Mouse (Mus musculus) C2C12 (cell line): ENCODE measurements at regions not wholly inside any gene's neighbourhood (a gene's known extent, or its start where the extent isn't known, plus 50 kb on each side); places are given as distances from the start of the nearest gene placed in this dataset. TPM values are rescaled to one million over a fixed set of nuclear protein-coding genes. Genes with fewer than 3 reads are reported as not detected.

Experiments
- H3K27me3 ChIP-seq: one replicate; pipeline ENCODE4 v1.6.1; 2011; ENCODE audit not compliant: control insufficient read depth, insufficient read depth, insufficient read length
- H3K36me3 ChIP-seq: one replicate; pipeline ENCODE4 v1.6.1; 2011; ENCODE audit not compliant: control insufficient read depth, insufficient read depth
- H3K4me3 ChIP-seq: one replicate; pipeline ENCODE4 v1.5.1; 2011; ENCODE audit warnings: mild to moderate bottlenecking, control low read depth; ENCODE audit not compliant: poor library complexity, insufficient read depth, severe bottlenecking
- H3K79me2 ChIP-seq: one replicate; pipeline ENCODE4 v1.6.1; 2011; ENCODE audit not compliant: control insufficient read depth, insufficient read depth
- H3K79me3 ChIP-seq: one replicate; pipeline ENCODE4 v1.6.1; 2011; ENCODE audit warnings: low read depth, control low read depth
- H3ac ChIP-seq: one replicate; pipeline ENCODE3; 2011; ENCODE audit warnings: low read depth; ENCODE audit not compliant: control insufficient read depth, insufficient read length
- CEBPB ChIP-seq: IDR thresholded peaks from one replicate; pipeline ENCODE4 v1.6.1; 2011; ENCODE audit warnings: low read depth, mild to moderate bottlenecking, control low read depth, moderate library complexity
- CTCF ChIP-seq: IDR thresholded peaks from one replicate; pipeline ENCODE4 v1.5.1; 2011; ENCODE audit not compliant: control insufficient read depth, insufficient read depth, insufficient read length
- FOSL1 ChIP-seq: IDR thresholded peaks from one replicate; pipeline ENCODE4 v1.8.0; 2011; ENCODE audit warnings: mild to moderate bottlenecking, low read length; ENCODE audit not compliant: poor library complexity, insufficient read depth, severe bottlenecking
- MAX ChIP-seq: IDR thresholded peaks from one replicate; pipeline ENCODE4 v1.6.1; 2011; ENCODE audit warnings: mild to moderate bottlenecking, control low read depth
- MYOD1 ChIP-seq: IDR thresholded peaks from one replicate; pipeline ENCODE4 v1.6.1; 2011; ENCODE audit warnings: low read depth; ENCODE audit not compliant: control insufficient read depth, insufficient read length
- MYOG ChIP-seq: IDR thresholded peaks from one replicate; pipeline ENCODE4 v1.6.1; 2011; ENCODE audit not compliant: control insufficient read depth, insufficient read length; ENCODE audit errors: extremely low read depth
- USF1 ChIP-seq: IDR thresholded peaks from one replicate; pipeline ENCODE4 v1.6.1; 2011; ENCODE audit warnings: low read depth, mild to moderate bottlenecking, control low read depth, moderate library complexity
- microRNA-seq: library from miRNA; unstranded; fragments of <30 nt; microRNA quantifications from one replicate; pipeline ENCODE4, GENCODE M21; 2019; ENCODE audit warnings: borderline microRNAs expressed

DNA sequence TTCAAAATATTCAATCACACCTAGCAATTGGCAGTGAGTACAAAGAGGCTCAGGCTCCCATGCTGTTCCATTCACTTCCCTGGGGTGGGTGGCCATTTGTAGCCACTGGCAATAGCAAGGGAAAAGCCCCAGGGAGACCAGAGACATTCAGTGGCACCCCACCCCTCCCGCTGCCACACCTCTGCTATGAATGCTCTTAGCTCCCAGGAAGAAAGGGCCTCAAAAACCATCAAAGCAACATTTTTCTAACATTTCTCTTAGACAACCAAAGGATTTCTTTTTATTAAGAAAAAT is 152.2 kb downstream of the Gm11361 start:
- Histone ChIP-seq H3ac (no peak overlapping the region), H3K79me3 (no peaks in the 10 kb centered on the region), H3K36me3 (no peaks in the 10 kb centered on the region), H3K79me2 (no peaks in the 10 kb centered on the region), H3K27me3 (no peaks in the 10 kb centered on the region), H3K4me3 (no peak overlapping the region)
- no peak for TF ChIP-seq MAX
- TF ChIP-seq MYOG = no peak

DNA sequence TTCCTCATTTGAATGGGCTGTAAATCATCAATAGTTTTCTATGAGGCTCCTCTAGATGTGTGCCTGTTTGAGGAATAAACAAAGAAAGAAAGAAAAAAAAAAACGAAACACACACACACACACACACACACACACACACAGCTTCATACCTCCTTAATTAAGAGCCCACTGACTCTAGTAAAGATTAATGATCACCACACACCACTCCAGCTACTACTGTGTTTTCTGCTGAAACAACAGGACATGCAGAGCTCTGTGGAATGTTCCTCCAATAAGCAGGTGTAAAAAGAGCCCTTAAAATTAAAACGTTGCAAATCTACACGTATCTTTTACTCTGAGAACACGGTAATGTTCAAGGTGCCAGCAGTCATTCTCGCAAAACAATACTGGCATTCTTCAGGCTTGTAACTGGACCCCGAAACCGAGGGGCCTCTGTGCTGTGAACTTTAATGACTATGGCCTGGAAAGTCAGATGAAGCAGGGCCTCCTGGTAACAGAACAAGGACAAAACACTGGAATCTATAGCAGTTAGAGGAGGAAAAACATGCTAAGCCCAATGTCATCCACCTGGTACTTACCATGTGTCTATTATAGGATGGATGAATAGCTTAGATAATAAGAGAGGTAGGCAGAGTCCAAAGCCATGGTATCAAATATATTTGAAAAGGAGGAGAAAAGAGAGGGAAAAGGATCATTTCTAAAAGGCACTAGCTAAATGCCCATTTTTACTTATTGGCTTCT is 151.7 kb downstream of the Gm11361 start:
- no peak for TF ChIP-seq CEBPB
- TF ChIP-seq CTCF = no peak
- no peak for TF ChIP-seq MYOG
- no peak for TF ChIP-seq FOSL1
- TF ChIP-seq USF1 = no peak
- no peak for TF ChIP-seq MYOD1
- no peak overlapping the region for H3K4me3 ChIP-seq
- no peak overlapping the region for H3ac ChIP-seq
- no peaks in the 10 kb centered on the region for H3K79me2 ChIP-seq
- H3K27me3 ChIP-seq = no peaks in the 10 kb centered on the region
- no peaks in the 10 kb centered on the region for H3K36me3 ChIP-seq
- no peaks in the 10 kb centered on the region for H3K79me3 ChIP-seq

DNA sequence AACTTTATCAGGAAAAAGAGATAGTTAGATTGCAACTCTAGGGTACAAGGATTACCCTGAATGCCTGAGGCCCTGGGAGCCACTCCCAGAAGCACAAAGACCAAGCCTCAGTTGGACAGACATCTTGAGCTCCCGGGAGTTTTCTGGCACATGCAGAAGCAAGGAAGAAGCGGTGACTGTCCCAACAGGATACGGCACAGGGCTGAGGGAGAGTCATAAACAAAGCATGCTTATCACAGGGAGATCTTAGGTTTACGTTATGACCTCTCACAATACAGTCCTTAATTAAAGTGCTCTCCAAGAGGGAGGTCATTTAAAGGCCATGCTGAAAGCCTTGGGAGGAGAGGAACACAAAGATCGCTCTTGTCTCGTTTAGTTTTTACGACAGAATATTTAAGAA is 143.1 kb downstream of the Gm11361 start:
- Histone ChIP-seq H3ac (no peak overlapping the region), H3K79me3 (no peaks in the 10 kb centered on the region), H3K79me2 (no peaks in the 10 kb centered on the region), H3K4me3 (no peak overlapping the region), H3K27me3 (no peaks in the 10 kb centered on the region), H3K36me3 (no peaks in the 10 kb centered on the region)
- TF ChIP-seq MYOG = no peak
- TF ChIP-seq USF1 = no peak
- TF ChIP-seq CEBPB = no peak
- no peak for TF ChIP-seq MAX
- TF ChIP-seq FOSL1 = no peak
- no peak for TF ChIP-seq CTCF
- no peak for TF ChIP-seq MYOD1

Small RNAs in the stretch of these regions (microRNA-seq; reads per million reads assigned to microRNA genes)
- gene Mir6368 = not detected
